Mouse (Mus musculus) heart, postnatal 0 days (tissue): ENCODE measurements around the gene Dip2a.

Source experiments
- CTCF ChIP-seq: IDR thresholded peaks from 2 replicates; pipeline ENCODE4 v1.5.1; 2016; ENCODE audit warnings: antibody characterized with exemption, control low read depth, low read depth
- EP300 ChIP-seq: IDR thresholded peaks from 2 replicates; pipeline ENCODE4 v1.6.1; 2016; ENCODE audit warnings: antibody characterized with exemption, low read depth

DNA sequence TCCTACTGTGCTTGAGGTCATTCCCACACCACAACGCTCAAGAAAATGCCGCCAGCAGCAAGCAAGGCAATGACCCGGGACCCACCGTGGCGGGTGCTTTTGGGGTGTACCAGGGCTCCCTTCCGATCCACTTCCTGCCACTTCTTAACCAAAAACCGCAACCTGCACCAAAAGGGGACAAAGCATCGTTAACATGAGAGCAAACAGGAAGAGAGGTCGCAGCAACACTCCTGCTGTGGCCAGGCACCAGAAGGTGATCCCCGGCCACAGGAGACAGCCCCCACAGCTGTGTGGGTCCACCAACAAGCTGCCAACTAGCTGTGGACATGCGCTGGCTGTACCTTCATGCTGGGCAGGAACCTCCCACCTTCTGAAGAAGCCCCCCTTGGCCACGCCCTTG, 9.9 kb upstream of the Dip2a start:
- no peak for TF ChIP-seq CTCF
- no peak for TF ChIP-seq EP300
